In genomic region chr5:38275771-38276170, GRCm38 (mm10) we compare ENCODE assay signal across 10 mouse cellular contexts. TPM values are rescaled to one million over a fixed set of nuclear protein-coding genes. Genes with fewer than 3 reads are reported as not detected.
A peak's percentile ranks its signal among the peaks of the same experiment; 100 is the strongest.
DNase-seq lines count a peak whose midpoint lies in the region; ATAC-seq lines count a peak whose summit lies in the region.
"Had no signal": no experiment of that assay in that cellular context is flagged by ENCODE, and none has a peak within 500 bp of the region (broad histone marks: within the 10 kb centered on the region; RNA-seq: fewer than 3 reads in every experiment).

Gene Otop1 (plus strand): TSS chr5:38275972.

- no peaks in the 10 kb centered on the region for H3K9me3 ChIP-seq in heart, embryonic 16.5 days (replicated peaks; ENCODE audit: control insufficient read depth, low read length)
- no peaks in the 10 kb centered on the region for H3K9me3 ChIP-seq in hindbrain, embryonic 14.5 days (ENCODE audit: control insufficient read depth, low read length)
- no peaks in the 10 kb centered on the region for H3K9me3 ChIP-seq in neural tube, embryonic 13.5 days

- intact Hi-C loops in heart, postnatal 14 days (cut with DNase I): no loop called here

- WGBS in heart, embryonic 16.5 days: 6% methylated on average over 4 of the region's 4 CpGs
- 6% methylated on average over 4 of the region's 4 CpGs for WGBS in hindbrain, embryonic 14.5 days
- WGBS in neural tube, embryonic 13.5 days: 6% methylated on average over 4 of the region's 4 CpGs

- no peak within 1 kb of the TSS for H3K4me3 ChIP-seq in heart, embryonic 16.5 days (ENCODE audit: low read length)
- peak within 1 kb of the TSS; percentile 64 for H3K4me3 ChIP-seq in brown adipose tissue, adult 24 weeks (ENCODE audit: insufficient read depth, low read depth, low read length)
- peak within 1 kb of the TSS; percentile 9 for H3K4me3 ChIP-seq in hindbrain, embryonic 14.5 days (replicated peaks; ENCODE audit: low read length)
- H3K4me3 ChIP-seq in neural tube, embryonic 13.5 days: peak within 1 kb of the TSS; percentile 15

- no peak within 1 kb of the TSS for H3K27ac ChIP-seq in heart, embryonic 16.5 days (ENCODE audit: low read length)
- peak within 1 kb of the TSS; percentile 97 for H3K27ac ChIP-seq in brown adipose tissue, adult 24 weeks (replicated peaks; ENCODE audit: low read depth, low read length)
- no peak within 1 kb of the TSS for H3K27ac ChIP-seq in hindbrain, embryonic 14.5 days
- H3K27ac ChIP-seq in neural tube, embryonic 13.5 days (replicated peaks): no peak within 1 kb of the TSS

- no peaks in the 10 kb centered on the region for H3K4me1 ChIP-seq in heart, embryonic 16.5 days (ENCODE audit: control insufficient read depth, insufficient read depth, low read length)
- peaks cover 10% of the 10 kb centered on the region for H3K4me1 ChIP-seq in brown adipose tissue, adult 24 weeks (ENCODE audit: control insufficient read depth, insufficient read depth, insufficient read length, low read length)
- no peaks in the 10 kb centered on the region; the same call in 1 of the 2 replicates for H3K4me1 ChIP-seq in hindbrain, embryonic 14.5 days (replicated peaks; ENCODE audit: control insufficient read depth, insufficient read depth, low read length)
- H3K4me1 ChIP-seq in neural tube, embryonic 13.5 days (replicated peaks): peaks cover 21% of the 10 kb centered on the region

- DNase-seq in heart, postnatal 14 days: no peak
- DNase-seq in hindbrain, embryonic 14.5 days (ENCODE audit: low spot score): no peak
- no peak for DNase-seq in frontal cortex, postnatal 14 days (ENCODE audit: low spot score in 2 of 2)
- DNase-seq in adipocyte (ENCODE audit: low spot score): no peak
- no peak for DNase-seq in natural killer cell, adult 2 months (ENCODE audit: low spot score in 2 of 2)

- H3K36me3 ChIP-seq in heart, embryonic 16.5 days (ENCODE audit: control insufficient read depth, insufficient read depth): no peaks in the 10 kb centered on the region
- H3K36me3 ChIP-seq in hindbrain, embryonic 14.5 days (replicated peaks; ENCODE audit: control insufficient read depth, insufficient read depth): peaks cover 10% of the 10 kb centered on the region
- H3K36me3 ChIP-seq in neural tube, embryonic 13.5 days: peaks cover 11% of the 10 kb centered on the region

- H3K4me2 ChIP-seq in heart, embryonic 16.5 days (ENCODE audit: low read depth, low read length): peak within 1 kb of the TSS; percentile 3; the same call in 1 of the 2 replicates
- H3K4me2 ChIP-seq in hindbrain, embryonic 14.5 days (replicated peaks): peak within 1 kb of the TSS; percentile 48
- peak within 1 kb of the TSS; percentile 61 for H3K4me2 ChIP-seq in neural tube, embryonic 13.5 days

- peaks cover 50% of the 10 kb centered on the region for H3K27me3 ChIP-seq in heart, embryonic 16.5 days (ENCODE audit: control insufficient read depth, insufficient read depth, low read length)
- peaks cover 66% of the 10 kb centered on the region for H3K27me3 ChIP-seq in hindbrain, embryonic 14.5 days (ENCODE audit: control insufficient read depth, insufficient read depth, low read length)
- peaks cover 76% of the 10 kb centered on the region for H3K27me3 ChIP-seq in neural tube, embryonic 13.5 days

- ATAC-seq in heart, embryonic 16.5 days (replicated peaks; ENCODE audit: extremely low read depth, insufficient read depth, low FRiP score): no peak
- no peak for ATAC-seq in hindbrain, embryonic 14.5 days (ENCODE audit: low FRiP score)
- ATAC-seq in neural tube, embryonic 13.5 days (ENCODE audit: low read depth): no peak
- ATAC-seq: intestine, embryonic 16.5 days had no signal

- H3K9ac ChIP-seq in heart, embryonic 16.5 days (ENCODE audit: low read length): no peak within 1 kb of the TSS
- H3K9ac ChIP-seq in hindbrain, embryonic 14.5 days: no peak within 1 kb of the TSS
- H3K9ac ChIP-seq in neural tube, embryonic 13.5 days: no peak within 1 kb of the TSS

RNA-seq across cellular contexts. Expression of gene Otop1, which starts in this region (rescaled TPM):
- not detected in 2 replicates for polyA plus RNA-seq in heart, embryonic 16.5 days (2015; fragmentation: Nextera tagmentation; extraction: Ambion mirVana)
- 1 to 10 TPM in 1 of 2 experiments, not detected in 1; 2.1 TPM for total RNA-seq in heart, postnatal 14 days (2021)
- 131 and 159 TPM in 2 replicates for polyA plus RNA-seq in brown adipose tissue, adult 24 weeks (2012; ENCODE audit: insufficient read depth, insufficient read length, missing spikeins)
- polyA plus RNA-seq in hindbrain, embryonic 14.5 days (2014; fragmentation: Nextera tagmentation; extraction: Ambion mirVana): not detected in 2 replicates
- not detected in 2 replicates for polyA plus RNA-seq in neural tube, embryonic 13.5 days (2015; fragmentation: Nextera tagmentation; extraction: Ambion mirVana)
- total RNA-seq: left cerebral cortex, postnatal 14 days had no signal
- polyA plus RNA-seq: intestine, embryonic 16.5 days had no signal

Comparison
In these comparisons a context has a peak if more than half of its experiments do, and no peak if none do; other contexts are left out.
1. RNA of gene Otop1 (polyA plus RNA-seq): 131 to 159 TPM in brown adipose tissue, adult 24 weeks; not detected in neural tube, embryonic 13.5 days, not detected in heart, embryonic 16.5 days and not detected in hindbrain, embryonic 14.5 days; every median in the first group is over 100 times any median in the second.
2. H3K4me2 ChIP-seq: peak in every context shown above with its lines; median percentile 61 in neural tube, embryonic 13.5 days; 48 in hindbrain, embryonic 14.5 days; 3 in heart, embryonic 16.5 days.